ENCODE assay signal across 38 mouse cellular contexts in the genomic region with DNA sequence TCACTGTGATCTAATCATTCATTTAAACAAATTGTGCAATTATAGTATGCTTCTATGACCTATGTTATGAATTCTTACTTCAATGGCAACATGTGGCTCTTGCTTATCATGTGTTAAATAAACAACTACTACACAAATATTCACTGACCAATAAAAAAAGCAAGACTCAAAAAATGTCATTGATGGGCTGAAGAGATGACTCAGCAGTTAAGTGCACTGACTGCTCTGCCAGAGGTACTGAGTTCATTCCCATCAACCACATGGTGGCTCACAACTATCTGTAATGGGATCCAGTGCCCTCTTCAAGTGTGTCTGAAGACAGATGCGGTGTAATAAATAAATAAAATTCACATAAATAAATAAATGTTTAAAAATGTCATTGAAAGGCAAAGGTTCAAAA. TPM values are rescaled to one million over a fixed set of nuclear protein-coding genes. Genes with fewer than 3 reads are reported as not detected.
"Had no signal": no experiment of that assay in that cellular context is flagged by ENCODE, and none has a peak within 500 bp of the region (broad histone marks: within the 10 kb centered on the region; RNA-seq: fewer than 3 reads in every experiment).

No protein-coding gene starts in this region.

- ATAC-seq: forebrain, embryonic 13.5 days; forebrain, embryonic 14.5 days; forebrain, embryonic 15.5 days; forebrain, embryonic 16.5 days; forebrain, postnatal 0 days had no signal

- H3K27me3 ChIP-seq: embryonic facial prominence, embryonic 12.5 days; embryonic facial prominence, embryonic 13.5 days; embryonic facial prominence, embryonic 15.5 days; forebrain, embryonic 12.5 days; forebrain, embryonic 13.5 days; forebrain, embryonic 15.5 days had no signal

- H3K9ac ChIP-seq: embryonic facial prominence, embryonic 12.5 days; embryonic facial prominence, embryonic 13.5 days; embryonic facial prominence, embryonic 15.5 days; forebrain, embryonic 12.5 days; forebrain, embryonic 13.5 days; forebrain, embryonic 15.5 days; forebrain, postnatal 0 days had no signal

- H3K4me2 ChIP-seq: embryonic facial prominence, embryonic 12.5 days; embryonic facial prominence, embryonic 13.5 days; embryonic facial prominence, embryonic 15.5 days; forebrain, embryonic 12.5 days; forebrain, embryonic 13.5 days; forebrain, embryonic 15.5 days had no signal

- H3K36me3 ChIP-seq: embryonic facial prominence, embryonic 10.5 days; embryonic facial prominence, embryonic 12.5 days; embryonic facial prominence, embryonic 13.5 days; embryonic facial prominence, embryonic 15.5 days; forebrain, embryonic 10.5 days; forebrain, embryonic 12.5 days; forebrain, embryonic 15.5 days had no signal

- H3K4me3 ChIP-seq: embryonic facial prominence, embryonic 10.5 days; embryonic facial prominence, embryonic 12.5 days; embryonic facial prominence, embryonic 13.5 days; embryonic facial prominence, embryonic 15.5 days; erythroblast, embryonic 14.5 days; forebrain, embryonic 10.5 days; forebrain, embryonic 12.5 days; forebrain, embryonic 13.5 days; forebrain, embryonic 15.5 days; gastrocnemius, adult 2 months; heart, adult 2 months had no signal

- H3K27ac ChIP-seq: embryonic facial prominence, embryonic 10.5 days; embryonic facial prominence, embryonic 12.5 days; embryonic facial prominence, embryonic 13.5 days; embryonic facial prominence, embryonic 15.5 days; forebrain, embryonic 10.5 days; forebrain, embryonic 12.5 days; forebrain, embryonic 13.5 days; forebrain, embryonic 15.5 days; gastrocnemius, adult 2 months; heart, adult 2 months had no signal

- DNase-seq: cerebellum, adult 9-11 months; cerebellum, postnatal 10 days; cerebellum, postnatal 14 days; cerebellum, postnatal 25 days; cerebellum, postnatal 36 days; embryo, embryonic 11 days; forebrain, postnatal 0 days; gastrocnemius, adult 2 months; gastrocnemius, postnatal 10 days; gastrocnemius, postnatal 14 days; gastrocnemius, postnatal 25 days; gastrocnemius, postnatal 36 days; heart, adult 11 months; heart, adult 18-20 months; heart, adult 2 months had no signal

- H3K4me1 ChIP-seq: embryonic facial prominence, embryonic 10.5 days; embryonic facial prominence, embryonic 12.5 days; embryonic facial prominence, embryonic 13.5 days; embryonic facial prominence, embryonic 15.5 days; forebrain, embryonic 10.5 days; forebrain, embryonic 12.5 days; forebrain, embryonic 13.5 days; forebrain, embryonic 15.5 days had no signal

RNA-seq across cellular contexts. Expression of a gene that starts 3.8 kb away (rescaled TPM):
- total RNA-seq: common myeloid progenitor, adult 5-6 weeks; forebrain, postnatal 0 days; gastrocnemius, adult 18-20 months; gastrocnemius, adult 2 months; gastrocnemius, adult 8-10 months; gastrocnemius, postnatal 10 days; gastrocnemius, postnatal 14 days; gastrocnemius, postnatal 25 days; gastrocnemius, postnatal 36 days; gastrocnemius, postnatal 4 days; granulocyte monocyte progenitor cell, adult 5-6 weeks; heart, adult 18-20 months; heart, adult 2 months; heart, adult 8-10 months had no signal
- polyA plus RNA-seq: cortical plate, adult 2 months; embryonic facial prominence, embryonic 10.5 days; embryonic facial prominence, embryonic 11.5 days; embryonic facial prominence, embryonic 12.5 days; embryonic facial prominence, embryonic 13.5 days; embryonic facial prominence, embryonic 14.5 days; embryonic facial prominence, embryonic 15.5 days; erythroblast, embryonic 14.5 days; forebrain, embryonic 10.5 days; forebrain, embryonic 11.5 days; forebrain, embryonic 12.5 days; forebrain, embryonic 13.5 days; forebrain, embryonic 14.5 days; forebrain, embryonic 15.5 days; forebrain, embryonic 16.5 days; forebrain, postnatal 0 days; frontal cortex, adult 2 months; gonadal fat pad, adult 2 months; heart, adult 2 months had no signal

RNA-seq across cellular contexts. Expression of a gene that starts 12.7 kb away (rescaled TPM):
- total RNA-seq: common myeloid progenitor, adult 5-6 weeks; forebrain, postnatal 0 days; gastrocnemius, adult 18-20 months; gastrocnemius, adult 2 months; gastrocnemius, adult 8-10 months; gastrocnemius, postnatal 10 days; gastrocnemius, postnatal 14 days; gastrocnemius, postnatal 25 days; gastrocnemius, postnatal 36 days; gastrocnemius, postnatal 4 days; granulocyte monocyte progenitor cell, adult 5-6 weeks; heart, adult 18-20 months; heart, adult 2 months; heart, adult 8-10 months had no signal
- polyA plus RNA-seq: cortical plate, adult 2 months; embryonic facial prominence, embryonic 10.5 days; embryonic facial prominence, embryonic 11.5 days; embryonic facial prominence, embryonic 12.5 days; embryonic facial prominence, embryonic 13.5 days; embryonic facial prominence, embryonic 14.5 days; embryonic facial prominence, embryonic 15.5 days; erythroblast, embryonic 14.5 days; forebrain, embryonic 10.5 days; forebrain, embryonic 11.5 days; forebrain, embryonic 12.5 days; forebrain, embryonic 13.5 days; forebrain, embryonic 14.5 days; forebrain, embryonic 15.5 days; forebrain, embryonic 16.5 days; forebrain, postnatal 0 days; frontal cortex, adult 2 months; gonadal fat pad, adult 2 months; heart, adult 2 months had no signal

RNA-seq across cellular contexts. Expression of a gene that starts 33.5 kb away (rescaled TPM):
- total RNA-seq: common myeloid progenitor, adult 5-6 weeks; forebrain, postnatal 0 days; gastrocnemius, adult 18-20 months; gastrocnemius, adult 2 months; gastrocnemius, adult 8-10 months; gastrocnemius, postnatal 10 days; gastrocnemius, postnatal 14 days; gastrocnemius, postnatal 25 days; gastrocnemius, postnatal 36 days; gastrocnemius, postnatal 4 days; granulocyte monocyte progenitor cell, adult 5-6 weeks; heart, adult 18-20 months; heart, adult 2 months; heart, adult 8-10 months had no signal
- polyA plus RNA-seq: cortical plate, adult 2 months; embryonic facial prominence, embryonic 10.5 days; embryonic facial prominence, embryonic 11.5 days; embryonic facial prominence, embryonic 12.5 days; embryonic facial prominence, embryonic 13.5 days; embryonic facial prominence, embryonic 15.5 days; erythroblast, embryonic 14.5 days; forebrain, embryonic 10.5 days; forebrain, embryonic 11.5 days; forebrain, embryonic 12.5 days; forebrain, embryonic 13.5 days; forebrain, embryonic 14.5 days; forebrain, embryonic 15.5 days; forebrain, embryonic 16.5 days; forebrain, postnatal 0 days; frontal cortex, adult 2 months; gonadal fat pad, adult 2 months; heart, adult 2 months had no signal

RNA-seq across cellular contexts. Expression of a gene that starts 55.4 kb away (rescaled TPM):
- total RNA-seq: common myeloid progenitor, adult 5-6 weeks; forebrain, postnatal 0 days; gastrocnemius, adult 2 months; gastrocnemius, adult 8-10 months; gastrocnemius, postnatal 25 days; gastrocnemius, postnatal 36 days; granulocyte monocyte progenitor cell, adult 5-6 weeks; heart, adult 18-20 months; heart, adult 2 months had no signal
- polyA plus RNA-seq: cortical plate, adult 2 months; embryonic facial prominence, embryonic 10.5 days; embryonic facial prominence, embryonic 11.5 days; embryonic facial prominence, embryonic 12.5 days; embryonic facial prominence, embryonic 13.5 days; embryonic facial prominence, embryonic 15.5 days; erythroblast, embryonic 14.5 days; forebrain, embryonic 10.5 days; forebrain, embryonic 11.5 days; forebrain, embryonic 12.5 days; forebrain, embryonic 13.5 days; forebrain, embryonic 14.5 days; forebrain, embryonic 15.5 days; forebrain, postnatal 0 days; frontal cortex, adult 2 months; gonadal fat pad, adult 2 months; heart, adult 2 months had no signal
